Mouse (Mus musculus) lung, postnatal 0 days (tissue): ENCODE data around the gene Ell.

Experiments used
- CTCF ChIP-seq: IDR thresholded peaks from 2 replicates; pipeline ENCODE4 v1.5.1; 2016; ENCODE audit warnings: antibody characterized with exemption, mild to moderate bottlenecking
- EP300 ChIP-seq: IDR thresholded peaks from 2 replicates; pipeline ENCODE4 v1.6.1; 2016; ENCODE audit warnings: antibody characterized with exemption, mild to moderate bottlenecking, control low read depth

- TF ChIP-seq CTCF (no peak), EP300 (no peak)
Observed at GRCm38 (mm10) chr8:70502540-70502939, 36.7 kb upstream of the Ell start.
